Mouse (Mus musculus) frontal cortex, adult 2 months (tissue): Measurements from ENCODE around the gene Ppp1r16b. TPM values are rescaled to one million over a fixed set of nuclear protein-coding genes. Genes with fewer than 3 reads are reported as not detected.

Source experiments
- DNase-seq, 2 experiments: peaks; one replicate each; pipeline ENCODE4 v3.0.0; 2022; ENCODE audit warnings: low spot score in 1 of 2; ENCODE audit errors: extremely low spot score in 1 of 2
- polyA plus RNA-seq: library from polyadenylated mRNA; depleted of rRNA; stranded (reverse); fragments of >200 nt; gene quantifications from 2 replicates; pipeline ENCODE4 v1.2.3, GENCODE M21; 2012

Ppp1r16b gene
- polyA plus RNA-seq, 1 experiment = 38.4 TPM

GRCm38 (mm10) chr2:158746164-158746563 is 81.0 kb downstream of the Ppp1r16b start:
- no peak for DNase-seq

DNA sequence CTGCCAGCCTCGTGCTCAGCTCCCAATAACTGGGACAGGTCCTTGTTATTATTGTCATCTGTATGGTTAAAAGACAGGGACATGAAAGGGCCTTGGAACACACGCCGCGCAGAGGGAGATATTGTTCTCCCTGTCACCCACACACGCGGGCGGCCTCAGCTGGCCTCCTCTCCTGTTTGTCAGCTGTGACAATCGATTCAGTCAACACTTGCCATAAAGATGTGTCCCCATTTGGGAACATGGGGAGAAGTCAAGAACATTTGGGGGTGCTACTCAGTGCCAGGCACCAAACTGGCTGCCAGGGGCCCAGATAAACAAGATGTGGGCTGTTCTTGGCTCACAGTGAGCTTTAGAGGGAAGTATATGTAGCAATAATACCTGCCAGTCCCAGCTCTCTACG is 84.2 kb downstream of the Ppp1r16b start:
- no peak for DNase-seq

GRCm38 (mm10) chr2:158760231-158760630 is 95.0 kb downstream of the Ppp1r16b start:
- no peak for DNase-seq

GRCm38 (mm10) chr2:158762339-158762738 is 97.1 kb downstream of the Ppp1r16b start:
- no peak for DNase-seq

GRCm38 (mm10) chr2:158767742-158768339 is 102.6 kb downstream of the Ppp1r16b start, which contains the start of gene Fam83d:
Gene Fam83d, plus strand, starts transcription at chr2:158768093.
- DNase-seq = peak; percentile 91 to 97

- no peak for DNase-seq
Observed at GRCm38 (mm10) chr2:158768350-158768749, 103.2 kb downstream of the Ppp1r16b start.

DNA sequence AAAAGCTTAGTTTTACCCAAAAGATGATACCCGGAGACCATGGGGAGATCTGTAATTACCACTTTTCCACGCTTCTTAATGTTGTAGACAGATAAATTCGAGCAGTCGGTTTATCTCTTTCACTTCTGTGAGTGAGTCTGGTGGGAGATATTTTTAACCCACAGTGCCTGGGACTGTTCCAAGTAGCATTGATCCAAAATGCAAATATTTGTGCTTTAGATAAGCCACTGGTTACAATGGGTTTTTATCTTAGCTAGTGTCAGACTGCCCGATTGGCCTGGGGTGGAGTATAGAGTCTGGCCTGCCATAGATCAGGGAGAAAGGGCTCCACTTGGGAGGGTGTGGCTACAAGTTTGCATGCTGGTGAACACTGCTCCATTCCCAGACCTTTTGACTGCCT is 103.6 kb downstream of the Ppp1r16b start:
- DNase-seq = no peak

DNA sequence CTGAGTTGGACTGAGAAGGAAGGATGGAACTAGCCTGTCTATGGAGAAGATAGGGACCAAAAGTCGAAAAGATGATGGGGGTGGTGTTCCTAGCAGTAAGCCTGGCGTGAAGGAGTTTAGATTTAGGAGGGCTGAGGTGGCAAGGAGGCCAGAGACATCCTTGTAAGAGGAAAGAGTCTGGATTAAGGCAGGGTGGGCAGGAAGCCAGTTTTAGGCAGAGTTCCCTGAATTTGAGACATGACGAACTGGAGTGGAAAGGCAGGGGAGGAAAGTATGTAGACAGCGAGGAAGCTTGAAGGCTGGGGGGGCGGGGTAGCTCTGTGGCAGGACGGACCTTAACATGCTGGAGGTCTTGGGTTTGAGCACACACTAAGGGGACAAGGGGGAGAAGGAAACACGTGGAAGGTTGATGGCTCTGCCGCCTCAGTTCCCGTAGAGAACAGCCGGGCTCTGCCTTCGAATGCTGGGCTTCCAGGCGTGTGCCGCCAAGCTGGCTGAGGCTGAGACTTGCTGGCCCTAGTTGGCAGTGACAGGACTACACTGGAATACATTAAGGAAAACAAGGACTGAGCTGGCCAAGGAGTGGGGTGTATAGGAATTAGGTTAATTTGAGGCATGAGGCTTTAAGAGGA is 105.0 kb downstream of the Ppp1r16b start:
- DNase-seq = no peak

DNA sequence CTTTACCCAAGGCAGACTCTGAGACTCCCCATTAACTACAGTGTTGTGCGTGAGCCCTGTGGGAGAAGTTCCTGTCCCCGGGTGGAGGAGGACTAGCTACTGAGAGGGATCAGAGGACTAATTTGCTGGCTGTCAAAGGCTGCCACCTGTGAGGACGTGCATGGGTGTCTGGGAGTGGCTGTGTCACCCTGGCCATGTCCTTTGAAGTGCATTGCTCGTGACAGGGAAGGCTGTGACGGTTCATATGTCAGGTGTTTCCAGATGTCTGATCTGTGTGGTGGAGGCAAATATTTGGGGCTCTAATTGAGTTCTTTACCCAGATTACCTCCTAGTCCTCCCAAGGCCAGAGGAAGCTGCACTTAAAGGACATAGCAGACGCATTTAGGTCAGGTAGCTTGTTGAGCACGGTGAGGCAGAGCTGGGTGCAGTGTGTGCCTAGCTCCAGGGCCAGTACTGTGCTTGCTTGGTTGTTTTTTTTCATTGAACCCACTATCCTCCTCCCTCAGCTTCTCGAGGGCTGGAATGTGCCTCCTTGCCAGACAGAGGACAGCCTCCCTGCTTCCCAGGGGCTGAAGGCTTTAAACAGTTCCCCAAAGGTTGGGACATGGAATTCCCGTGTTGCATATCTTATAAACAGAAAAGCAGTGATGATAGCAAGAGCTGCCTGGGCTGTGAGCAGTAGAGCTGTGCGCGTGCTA is 106.0 kb downstream of the Ppp1r16b start:
- no peak for DNase-seq

- no peak for DNase-seq
Observed at GRCm38 (mm10) chr2:158772808-158773207, 107.6 kb downstream of the Ppp1r16b start.

- DNase-seq = no peak
Observed at GRCm38 (mm10) chr2:158774886-158775285, 109.7 kb downstream of the Ppp1r16b start.

DNA sequence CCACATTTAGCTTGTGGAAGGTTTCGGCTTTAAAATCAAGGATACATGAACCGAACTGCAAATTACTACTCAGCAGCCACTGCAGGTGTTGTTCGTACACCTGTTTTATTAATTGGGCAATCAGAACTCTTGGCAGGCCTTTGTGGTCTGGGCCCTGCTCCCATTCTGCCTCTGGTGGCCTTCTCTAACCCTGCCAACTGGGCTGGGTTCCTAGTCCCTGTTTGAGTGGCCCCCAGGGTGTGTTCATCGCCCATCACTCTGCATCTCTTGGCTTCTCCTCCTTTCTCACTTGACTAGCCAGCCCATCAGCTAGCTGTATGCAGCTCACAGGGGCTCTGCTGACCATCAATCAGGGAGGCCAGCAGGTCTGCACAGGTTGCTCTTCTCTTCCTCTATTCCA is 111.5 kb downstream of the Ppp1r16b start:
- DNase-seq = no peak

DNA sequence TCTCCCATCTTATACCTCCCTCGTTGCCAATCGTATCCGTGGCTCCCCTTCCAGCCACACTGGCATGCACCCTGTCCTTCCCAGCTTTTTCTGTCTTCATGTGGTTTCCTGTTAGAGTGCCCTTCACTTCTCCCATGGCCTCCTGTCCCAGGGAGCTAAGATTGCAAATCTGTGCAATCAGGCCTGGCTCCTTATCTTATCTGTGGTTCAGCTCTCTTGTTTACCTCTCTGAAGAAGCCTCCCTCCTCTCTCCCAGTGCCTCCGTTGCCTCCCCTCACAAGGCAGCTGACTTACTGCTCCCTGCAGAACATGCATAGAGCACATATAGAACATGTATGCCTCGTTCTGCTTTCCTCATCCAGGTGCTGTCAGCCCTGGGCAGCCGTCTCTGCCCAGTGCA is 112.3 kb downstream of the Ppp1r16b start:
- no peak for DNase-seq

DNA sequence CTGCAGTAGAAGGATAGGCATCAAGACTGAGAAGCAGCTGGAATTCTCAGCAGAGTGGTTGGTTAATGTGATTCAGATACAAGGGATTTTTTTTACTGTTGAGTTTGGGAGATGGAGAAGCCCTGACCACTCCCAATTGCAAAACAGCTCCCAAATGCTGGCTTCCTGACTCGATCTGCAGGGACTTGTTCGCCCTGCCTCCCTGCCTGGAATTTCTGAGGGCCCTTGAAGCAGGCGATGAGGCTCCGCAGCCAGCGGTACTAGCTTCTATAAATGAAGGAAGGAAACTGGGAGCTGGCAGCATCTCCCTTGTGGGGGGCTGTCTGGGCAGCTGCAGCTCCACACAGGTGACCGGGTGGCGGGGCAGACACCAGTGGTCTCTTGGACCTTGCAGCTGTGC is 113.2 kb downstream of the Ppp1r16b start:
- DNase-seq = no peak

- DNase-seq = no peak
Observed at GRCm38 (mm10) chr2:158781126-158781525, 115.9 kb downstream of the Ppp1r16b start.

DNA sequence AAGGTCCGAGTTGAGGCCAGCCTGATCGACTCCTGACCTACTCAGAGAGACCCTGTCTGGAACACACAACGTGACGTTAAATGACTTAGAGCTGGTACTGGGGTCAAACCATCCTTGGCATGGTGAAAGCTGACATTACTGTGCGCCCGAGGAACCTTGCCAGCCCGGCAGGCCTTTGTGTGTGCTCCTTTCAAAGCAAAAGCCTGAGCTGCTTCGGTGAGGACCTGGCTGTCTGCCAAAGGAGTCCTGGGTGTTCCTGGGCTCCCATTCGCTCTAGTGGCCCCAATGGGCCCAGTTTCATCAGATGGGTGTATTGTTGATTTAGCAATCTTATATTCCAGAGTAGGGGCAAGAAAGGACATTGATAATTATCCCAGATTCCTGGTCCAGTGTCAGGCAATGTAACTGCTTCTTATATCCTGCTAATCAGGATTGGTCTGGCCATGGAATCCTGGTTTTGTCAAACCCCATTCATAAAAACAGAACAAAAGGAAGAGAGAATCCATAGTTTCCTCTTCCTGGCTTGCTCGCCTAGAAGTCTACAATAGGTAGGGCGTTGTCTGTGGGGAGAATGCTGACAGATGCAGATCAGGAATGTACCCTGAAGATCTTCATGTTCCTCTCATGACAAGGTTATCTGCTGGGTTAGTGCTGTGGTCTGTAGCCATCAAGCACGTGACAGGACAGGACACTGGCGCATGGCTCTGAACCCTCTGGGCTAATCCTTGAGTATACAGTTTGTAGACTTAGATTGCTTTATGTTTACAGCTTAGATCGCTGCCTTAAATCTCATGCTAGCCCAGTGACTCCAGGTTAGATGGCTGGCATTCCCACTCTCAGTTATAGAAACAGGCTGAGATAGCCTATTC is 122.0 kb downstream of the Ppp1r16b start:
- no peak for DNase-seq

- DNase-seq = peak; percentile 96
Observed at GRCm38 (mm10) chr2:158794494-158795004, 129.4 kb downstream of the Ppp1r16b start, which contains the start of gene Dhx35. Gene Dhx35, plus strand, starts transcription at chr2:158794807.

- DNase-seq = no peak
Observed at GRCm38 (mm10) chr2:158795043-158795442, 129.8 kb downstream of the Ppp1r16b start.

- no peak for DNase-seq
Observed at GRCm38 (mm10) chr2:158795875-158796274, 130.7 kb downstream of the Ppp1r16b start.

GRCm38 (mm10) chr2:158799328-158799727 is 134.1 kb downstream of the Ppp1r16b start:
- DNase-seq = no peak

DNA sequence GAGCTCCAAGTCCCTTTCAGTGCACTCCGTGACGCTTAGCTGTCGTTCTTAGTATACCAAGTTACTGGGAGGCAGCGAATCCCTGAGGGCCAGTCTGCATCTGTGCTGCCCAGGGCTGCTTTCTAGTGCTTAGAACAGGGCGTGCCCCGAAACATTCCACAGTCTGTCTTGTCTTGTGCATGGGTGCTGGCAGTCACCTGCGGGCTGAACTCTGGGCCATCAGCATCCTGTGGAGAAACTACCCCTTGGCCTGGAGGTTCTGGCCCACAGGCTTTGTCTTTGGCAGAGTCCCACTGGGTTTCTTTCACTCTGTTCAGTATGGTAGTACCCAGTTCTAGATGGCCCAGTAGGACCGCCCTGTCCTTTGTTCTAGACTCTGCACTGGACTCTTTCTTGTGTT is 135.6 kb downstream of the Ppp1r16b start:
- DNase-seq = no peak
